Mouse (Mus musculus): ENCODE data around the gene Olfr613. TPM values are rescaled to one million over a fixed set of nuclear protein-coding genes. Genes with fewer than 3 reads are reported as not detected.
"Not testable (repeated sequence)": the region's sequence is repeated elsewhere in the genome, so short reads cannot be mapped to it uniquely, and the experiment has no call there.

The Olfr613 gene
- not detected in 2 replicates for polyA plus RNA-seq (2012; ENCODE audit: insufficient read depth, low replicate concordance)

GRCm38 (mm10) chr7:103547774-103548173 lies at the start of gene Olfr613:
Gene Olfr613 (plus strand): TSS chr7:103548074.
- Histone ChIP-seq H3K4me3 (replicated peaks) (no peak within 1 kb of the TSS), H3K9me3 (no peaks in the 10 kb centered on the region), H3K36me3 (replicated peaks; ENCODE audit: low read length) (no peaks in the 10 kb centered on the region), H3K27me3 (replicated peaks) (no peaks in the 10 kb centered on the region), H3K4me1 (no peaks in the 10 kb centered on the region)
- no peak for TF ChIP-seq GATA1 (IDR thresholded peaks at IDR 0.05; ENCODE audit: borderline replicate concordance, low read length)
- no peak for TF ChIP-seq FLI1 (IDR thresholded peaks at IDR 0.05; ENCODE audit: low read length)

- Histone ChIP-seq H3K9me3 (no peaks in the 10 kb centered on the region), H3K36me3 (replicated peaks; ENCODE audit: low read length) (no peaks in the 10 kb centered on the region), H3K4me3 (replicated peaks) (no peak within 1 kb of the TSS), H3K4me1 (no peaks in the 10 kb centered on the region), H3K27me3 (replicated peaks) (no peaks in the 10 kb centered on the region)
- TF ChIP-seq FLI1 (IDR thresholded peaks at IDR 0.05; ENCODE audit: low read length): no peak
- no peak for TF ChIP-seq GATA1 (IDR thresholded peaks at IDR 0.05; ENCODE audit: borderline replicate concordance, low read length)
Measured at GRCm38 (mm10) chr7:103512022-103512421, 35.9 kb upstream of the Olfr613 start, which contains the start of gene Olfr610. Gene Olfr610 (minus strand): TSS chr7:103512122.

- H3K9me3 ChIP-seq; H3K27me3 ChIP-seq (replicated peaks); H3K4me1 ChIP-seq; H3K4me3 ChIP-seq (replicated peaks); H3K36me3 ChIP-seq (replicated peaks; ENCODE audit: low read length): not testable (repeated sequence)
Measured at GRCm38 (mm10) chr7:103520746-103521145, 27.1 kb upstream of the Olfr613 start, which contains the start of gene Olfr611. Gene Olfr611 (minus strand): TSS chr7:103520846.

- not testable (repeated sequence) for H3K27me3 ChIP-seq (replicated peaks); H3K4me3 ChIP-seq (replicated peaks); H3K36me3 ChIP-seq (replicated peaks; ENCODE audit: low read length); H3K9me3 ChIP-seq; H3K4me1 ChIP-seq
Measured at GRCm38 (mm10) chr7:103542617-103543016, 5.3 kb upstream of the Olfr613 start, which contains the start of gene Olfr612. Gene Olfr612 (minus strand): TSS chr7:103542717.

- H3K9me3 ChIP-seq: no peaks in the 10 kb centered on the region
- no peaks in the 10 kb centered on the region for H3K36me3 ChIP-seq (replicated peaks; ENCODE audit: low read length)
- no peaks in the 10 kb centered on the region for H3K4me1 ChIP-seq
- TF ChIP-seq FLI1 (IDR thresholded peaks at IDR 0.05; ENCODE audit: low read length): no peak
- no peak for TF ChIP-seq GATA1 (IDR thresholded peaks at IDR 0.05; ENCODE audit: borderline replicate concordance, low read length)
- H3K4me3 ChIP-seq (replicated peaks): no peak within 1 kb of the TSS
- H3K27me3 ChIP-seq (replicated peaks): no peaks in the 10 kb centered on the region
Measured at GRCm38 (mm10) chr7:103555779-103556178, 7.9 kb downstream of the Olfr613 start, which contains the start of gene Olfr615. Gene Olfr615 (plus strand): TSS chr7:103556079.

GRCm38 (mm10) chr7:103569043-103569442 lies 21.2 kb downstream of the Olfr613 start, which contains the start of gene Olfr616:
Gene Olfr616 (minus strand): TSS chr7:103569143.
- no peak within 1 kb of the TSS for H3K4me3 ChIP-seq (replicated peaks)

GRCm38 (mm10) chr7:103572761-103573160 lies 24.9 kb downstream of the Olfr613 start, which contains the start of gene Olfr617:
Gene Olfr617 (plus strand): TSS chr7:103573061.
- Histone ChIP-seq H3K27me3 (replicated peaks) (no peaks in the 10 kb centered on the region), H3K4me3 (replicated peaks) (no peak within 1 kb of the TSS), H3K4me1 (no peaks in the 10 kb centered on the region), H3K36me3 (replicated peaks; ENCODE audit: low read length) (no peaks in the 10 kb centered on the region), H3K9me3 (no peaks in the 10 kb centered on the region)
- TF ChIP-seq GATA1 (IDR thresholded peaks at IDR 0.05; ENCODE audit: borderline replicate concordance, low read length): no peak
- TF ChIP-seq FLI1 (IDR thresholded peaks at IDR 0.05; ENCODE audit: low read length): no peak

More at GRCm38 (mm10) chr7:103569043-103569442, 21.2 kb downstream of the Olfr613 start, which contains the start of gene Olfr616:
- Histone ChIP-seq H3K27me3 (replicated peaks) (no peaks in the 10 kb centered on the region), H3K9me3 (no peaks in the 10 kb centered on the region), H3K4me1 (no peaks in the 10 kb centered on the region), H3K36me3 (replicated peaks; ENCODE audit: low read length) (no peaks in the 10 kb centered on the region)
- TF ChIP-seq GATA1 (IDR thresholded peaks at IDR 0.05; ENCODE audit: borderline replicate concordance, low read length) (no peak), FLI1 (IDR thresholded peaks at IDR 0.05; ENCODE audit: low read length) (no peak)

- Histone ChIP-seq H3K4me1 (no peaks in the 10 kb centered on the region), H3K36me3 (replicated peaks; ENCODE audit: low read length) (no peaks in the 10 kb centered on the region), H3K27me3 (replicated peaks) (no peaks in the 10 kb centered on the region), H3K4me3 (replicated peaks) (no peak within 1 kb of the TSS), H3K9me3 (no peaks in the 10 kb centered on the region)
- no peak for TF ChIP-seq GATA1 (IDR thresholded peaks at IDR 0.05; ENCODE audit: borderline replicate concordance, low read length)
- no peak for TF ChIP-seq FLI1 (IDR thresholded peaks at IDR 0.05; ENCODE audit: low read length)
Measured at GRCm38 (mm10) chr7:103589803-103590202, 41.9 kb downstream of the Olfr613 start, which contains the start of gene Olfr618. Gene Olfr618 (plus strand): TSS chr7:103590103.

GRCm38 (mm10) chr7:103600275-103600674 lies 52.4 kb downstream of the Olfr613 start, which contains the start of gene Olfr619:
Gene Olfr619 (plus strand): TSS chr7:103600575.
- no peaks in the 10 kb centered on the region for H3K9me3 ChIP-seq
- H3K27me3 ChIP-seq (replicated peaks): no peaks in the 10 kb centered on the region
- H3K4me1 ChIP-seq: no peaks in the 10 kb centered on the region
- H3K36me3 ChIP-seq (replicated peaks; ENCODE audit: low read length): no peaks in the 10 kb centered on the region
- H3K4me3 ChIP-seq (replicated peaks): no peak within 1 kb of the TSS
- TF ChIP-seq GATA1 (IDR thresholded peaks at IDR 0.05; ENCODE audit: borderline replicate concordance, low read length): no peak
- TF ChIP-seq FLI1 (IDR thresholded peaks at IDR 0.05; ENCODE audit: low read length): no peak

Other genes with a start within 250 kb of the Olfr613 start
- not detected in 2 replicates for gene Olfr596, start 242.4 kb upstream of the Olfr613 start, polyA plus RNA-seq (2012; ENCODE audit: insufficient read depth, low replicate concordance)
- not detected in 2 replicates for gene Olfr597, start 231.8 kb upstream of the Olfr613 start, polyA plus RNA-seq (2012; ENCODE audit: insufficient read depth, low replicate concordance)
- gene Olfr598, start 224.5 kb upstream of the Olfr613 start, polyA plus RNA-seq (2012; ENCODE audit: insufficient read depth, low replicate concordance): not detected in 2 replicates
- gene Olfr599, start 212.2 kb upstream of the Olfr613 start, polyA plus RNA-seq (2012; ENCODE audit: insufficient read depth, low replicate concordance): not detected in 2 replicates
- gene Olfr600, start 198.4 kb upstream of the Olfr613 start, polyA plus RNA-seq (2012; ENCODE audit: insufficient read depth, low replicate concordance): 4.6 TPM in 1 of 2 replicates, not detected in the other
- gene Olfr601, start 185.4 kb upstream of the Olfr613 start, polyA plus RNA-seq (2012; ENCODE audit: insufficient read depth, low replicate concordance): not detected in 2 replicates
- gene Olfr603, start 161.9 kb upstream of the Olfr613 start, polyA plus RNA-seq (2012; ENCODE audit: insufficient read depth, low replicate concordance): not detected in 2 replicates
- not detected in 2 replicates for gene Usp17lc, start 133.0 kb upstream of the Olfr613 start, polyA plus RNA-seq (2012; ENCODE audit: insufficient read depth, low replicate concordance)
- gene Olfr605, start 102.6 kb upstream of the Olfr613 start, polyA plus RNA-seq (2012; ENCODE audit: insufficient read depth, low replicate concordance): not detected in 2 replicates
- not detected in 2 replicates for gene Olfr606, start 99.0 kb upstream of the Olfr613 start, polyA plus RNA-seq (2012; ENCODE audit: insufficient read depth, low replicate concordance)
- not detected in 2 replicates for gene Olfr607, start 83.9 kb upstream of the Olfr613 start, polyA plus RNA-seq (2012; ENCODE audit: insufficient read depth, low replicate concordance)
- not detected in 2 replicates for gene Olfr608, start 78.2 kb upstream of the Olfr613 start, polyA plus RNA-seq (2012; ENCODE audit: insufficient read depth, low replicate concordance)
- not detected in 2 replicates for gene Olfr609, start 50.0 kb upstream of the Olfr613 start, polyA plus RNA-seq (2012; ENCODE audit: insufficient read depth, low replicate concordance)
- gene Olfr610, start 36.0 kb upstream of the Olfr613 start, polyA plus RNA-seq (2012; ENCODE audit: insufficient read depth, low replicate concordance): not detected in 2 replicates
- gene Olfr611, start 27.2 kb upstream of the Olfr613 start, polyA plus RNA-seq (2012; ENCODE audit: insufficient read depth, low replicate concordance): not detected in 2 replicates
- gene Olfr612, start 5.4 kb upstream of the Olfr613 start, polyA plus RNA-seq (2012; ENCODE audit: insufficient read depth, low replicate concordance): not detected in 2 replicates
- gene Olfr615, start 8.0 kb downstream of the Olfr613 start, polyA plus RNA-seq (2012; ENCODE audit: insufficient read depth, low replicate concordance): not detected in 2 replicates
- not detected in 2 replicates for gene Olfr616, start 21.1 kb downstream of the Olfr613 start, polyA plus RNA-seq (2012; ENCODE audit: insufficient read depth, low replicate concordance)
- not detected in 2 replicates for gene Olfr617, start 25.0 kb downstream of the Olfr613 start, polyA plus RNA-seq (2012; ENCODE audit: insufficient read depth, low replicate concordance)
- gene Olfr618, start 42.0 kb downstream of the Olfr613 start, polyA plus RNA-seq (2012; ENCODE audit: insufficient read depth, low replicate concordance): not detected in 2 replicates
- gene Olfr619, start 52.5 kb downstream of the Olfr613 start, polyA plus RNA-seq (2012; ENCODE audit: insufficient read depth, low replicate concordance): not detected in 2 replicates
- gene Olfr620, start 64.5 kb downstream of the Olfr613 start, polyA plus RNA-seq (2012; ENCODE audit: insufficient read depth, low replicate concordance): not detected in 2 replicates
- gene Olfr622, start 94.6 kb downstream of the Olfr613 start, polyA plus RNA-seq (2012; ENCODE audit: insufficient read depth, low replicate concordance): not detected in 2 replicates
- gene Olfr623, start 115.6 kb downstream of the Olfr613 start, polyA plus RNA-seq (2012; ENCODE audit: insufficient read depth, low replicate concordance): 0.41 TPM in 1 of 2 replicates, not detected in the other
- gene Olfr624, start 123.1 kb downstream of the Olfr613 start, polyA plus RNA-seq (2012; ENCODE audit: insufficient read depth, low replicate concordance): not detected in 2 replicates
- not detected in 2 replicates for gene Olfr625-ps1, start 134.6 kb downstream of the Olfr613 start, polyA plus RNA-seq (2012; ENCODE audit: insufficient read depth, low replicate concordance)
- not detected in 2 replicates for gene Olfr243, start 166.6 kb downstream of the Olfr613 start, polyA plus RNA-seq (2012; ENCODE audit: insufficient read depth, low replicate concordance)
- gene Olfr628, start 182.3 kb downstream of the Olfr613 start, polyA plus RNA-seq (2012; ENCODE audit: insufficient read depth, low replicate concordance): not detected in 2 replicates
- gene Olfr629, start 196.9 kb downstream of the Olfr613 start, polyA plus RNA-seq (2012; ENCODE audit: insufficient read depth, low replicate concordance): not detected in 2 replicates
- gene Olfr630, start 209.3 kb downstream of the Olfr613 start, polyA plus RNA-seq (2012; ENCODE audit: insufficient read depth, low replicate concordance): not detected in 2 replicates
- gene Olfr69, start 223.5 kb downstream of the Olfr613 start, polyA plus RNA-seq (2012; ENCODE audit: insufficient read depth, low replicate concordance): not detected in 2 replicates
- gene Olfr68, start 231.6 kb downstream of the Olfr613 start, polyA plus RNA-seq (2012; ENCODE audit: insufficient read depth, low replicate concordance): not detected in 2 replicates
- not detected in 2 replicates for gene Olfr67, start 243.7 kb downstream of the Olfr613 start, polyA plus RNA-seq (2012; ENCODE audit: insufficient read depth, low replicate concordance)